Mouse (Mus musculus): Measurements from ENCODE around the gene Tmem184c.

Gene Tmem184c

GRCm38 (mm10) chr8:77610374-77610969 lies at the start of gene Tmem184c:
TSS of gene Tmem184c (minus strand) at chr8:77610698.
- in situ Hi-C loops (cut with MboI, MseI) = loop anchor here (5.0 kb wide), 2 partner anchors 897 to 1202 kb away; partner anchors contain the start of genes Rbmxl1 and Slc10a7

- in situ Hi-C loops (cut with MboI, MseI) = no loop called here
Observed at GRCm38 (mm10) chr8:77659534-77660080, 49.1 kb upstream of the Tmem184c start.

DNA sequence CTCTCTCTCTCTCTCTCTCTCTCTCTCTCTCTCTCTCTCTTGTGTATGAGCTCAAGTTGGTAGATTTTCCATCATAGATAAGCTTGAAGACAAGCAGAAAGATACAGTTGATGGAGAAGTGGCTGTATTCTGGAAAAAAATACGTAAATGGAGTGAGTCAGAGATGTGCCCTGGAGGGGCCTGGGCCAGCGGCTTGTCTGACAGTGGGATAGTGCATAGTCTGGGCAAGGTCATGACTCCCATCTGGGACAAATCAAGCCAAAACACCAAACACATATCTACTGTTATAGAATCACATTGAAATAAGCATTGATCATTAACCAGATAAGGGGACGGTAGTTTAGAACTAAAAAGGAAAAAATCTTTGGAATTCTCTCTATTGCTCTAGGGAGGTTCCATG lies 47.9 kb upstream of the Tmem184c start:
- in situ Hi-C loops (cut with MboI, MseI) = no loop called here

DNA sequence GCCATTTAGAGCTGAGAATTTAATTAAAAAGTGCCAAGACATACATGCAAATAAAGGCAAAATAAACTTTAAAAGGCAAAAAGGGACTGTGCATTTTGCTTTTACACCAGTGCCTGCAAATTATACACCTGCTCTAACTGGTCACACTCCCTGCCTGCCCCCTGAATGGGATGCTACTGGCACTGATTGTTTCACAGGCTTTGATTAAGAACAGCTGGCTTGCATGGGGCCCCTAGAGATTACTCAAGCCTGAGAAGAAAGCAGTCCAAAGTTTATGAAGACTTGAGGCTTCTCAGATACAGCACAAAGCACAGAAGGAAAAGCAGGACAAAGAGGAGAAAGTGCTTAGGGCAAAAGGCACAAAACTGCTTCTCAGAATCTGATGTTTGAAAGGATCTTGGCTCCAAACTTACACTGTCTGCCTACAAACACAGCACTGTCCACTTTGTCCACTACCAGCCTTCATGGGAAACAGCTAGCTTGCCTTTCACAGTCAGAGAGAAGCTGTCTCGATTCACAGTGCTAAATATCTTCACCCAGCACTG lies 40.2 kb upstream of the Tmem184c start:
- in situ Hi-C loops (cut with MboI, MseI) = no loop called here

GRCm38 (mm10) chr8:77640093-77640839 lies 29.8 kb upstream of the Tmem184c start:
- in situ Hi-C loops (cut with MboI, MseI) = no loop called here

GRCm38 (mm10) chr8:77637593-77637992 lies 27.1 kb upstream of the Tmem184c start:
- in situ Hi-C loops (cut with MboI, MseI) = no loop called here

DNA sequence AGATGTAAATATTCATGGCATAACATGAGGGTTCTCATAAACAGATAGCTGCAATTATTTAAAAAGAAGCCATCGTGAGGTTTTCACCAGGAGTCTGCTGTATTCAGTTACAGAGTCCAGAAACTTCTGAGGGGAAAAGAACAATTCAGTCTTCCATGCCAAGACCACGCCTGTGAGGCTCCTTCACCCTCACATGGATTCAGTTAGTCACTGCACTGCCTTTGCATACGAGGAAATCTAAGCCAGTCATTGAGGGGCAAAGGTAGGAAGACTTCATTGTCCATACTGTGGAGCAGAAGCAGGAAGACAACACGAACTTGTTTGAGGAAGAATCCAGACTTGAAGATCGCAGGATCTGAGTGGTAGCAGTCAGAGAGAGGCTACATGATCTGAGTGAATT lies 23.5 kb upstream of the Tmem184c start:
- in situ Hi-C loops (cut with MboI, MseI) = no loop called here

DNA sequence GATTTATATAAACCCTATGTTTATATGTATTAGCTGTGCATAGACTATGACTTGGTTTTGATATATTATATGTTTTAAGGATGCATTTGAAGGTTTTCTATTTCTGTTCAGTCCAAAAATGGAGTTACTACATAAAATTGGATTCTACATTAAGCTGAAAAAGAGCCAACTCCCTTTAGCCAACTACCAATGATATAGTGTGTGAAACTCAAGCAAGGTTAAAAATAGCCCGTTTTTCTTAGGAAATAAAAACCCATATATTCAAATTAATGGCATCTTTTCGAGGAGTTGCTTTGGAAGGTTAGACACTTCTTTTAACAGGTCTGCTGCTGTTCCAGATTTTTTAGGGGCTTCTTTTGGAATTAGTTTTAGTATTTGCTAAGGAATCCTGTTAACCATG lies 22.7 kb upstream of the Tmem184c start:
- in situ Hi-C loops (cut with MboI, MseI) = no loop called here

DNA sequence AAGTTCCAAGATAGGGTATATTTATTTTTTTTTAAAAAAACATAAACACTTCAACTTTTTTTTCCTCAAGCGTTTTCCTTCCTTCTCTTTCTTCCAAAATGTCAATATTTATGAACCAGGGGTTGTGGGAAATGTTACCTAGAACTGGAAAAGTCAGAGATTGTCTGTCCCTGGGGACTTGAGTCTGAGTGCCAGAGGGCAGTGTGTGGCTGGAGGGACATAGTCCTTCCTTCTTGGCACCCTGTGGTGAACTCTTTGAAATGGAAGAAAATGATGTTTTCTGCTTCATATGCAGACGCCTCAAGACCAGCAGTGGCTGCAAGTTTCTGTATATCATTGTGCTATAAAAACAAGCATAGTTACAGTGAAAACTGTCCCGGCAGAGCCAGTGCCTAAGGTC lies 20.2 kb upstream of the Tmem184c start:
- in situ Hi-C loops (cut with MboI, MseI) = no loop called here

DNA sequence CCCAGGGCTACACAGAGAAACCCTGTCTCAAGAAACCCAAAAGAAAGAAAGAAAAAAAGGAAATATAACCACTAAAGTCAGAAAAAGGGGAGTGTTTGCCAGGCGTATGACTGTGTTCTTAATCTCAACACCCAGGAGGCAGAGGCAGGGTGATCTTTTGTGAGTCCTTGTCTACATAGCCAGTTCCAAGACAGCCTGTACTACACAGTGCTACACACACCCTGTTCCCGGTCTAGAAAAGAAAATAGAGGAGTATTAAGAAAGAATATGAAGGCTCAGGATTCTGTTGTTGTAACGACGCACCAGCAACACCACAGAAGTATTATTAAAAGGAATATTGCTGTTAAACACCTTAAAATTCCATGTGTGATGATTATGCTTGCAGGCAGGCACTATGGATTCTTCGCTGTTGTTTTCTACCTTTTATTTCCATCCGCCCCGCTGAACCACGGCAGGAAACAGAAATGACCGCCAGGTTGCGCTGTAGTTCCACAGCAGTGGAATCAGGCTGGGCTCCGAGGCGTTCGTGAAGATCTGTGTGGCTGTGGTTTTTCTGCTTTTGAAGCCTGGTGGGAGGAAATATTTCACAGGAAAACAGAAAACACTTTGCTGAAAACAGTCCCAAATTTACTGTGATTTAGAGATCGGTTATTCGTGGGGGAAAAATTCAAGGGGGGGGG lies 19.5 kb upstream of the Tmem184c start:
- in situ Hi-C loops (cut with MboI, MseI) = loop anchor here (5.0 kb wide), 1 partner anchor 372 kb away; no protein-coding TSS in a partner anchor

DNA sequence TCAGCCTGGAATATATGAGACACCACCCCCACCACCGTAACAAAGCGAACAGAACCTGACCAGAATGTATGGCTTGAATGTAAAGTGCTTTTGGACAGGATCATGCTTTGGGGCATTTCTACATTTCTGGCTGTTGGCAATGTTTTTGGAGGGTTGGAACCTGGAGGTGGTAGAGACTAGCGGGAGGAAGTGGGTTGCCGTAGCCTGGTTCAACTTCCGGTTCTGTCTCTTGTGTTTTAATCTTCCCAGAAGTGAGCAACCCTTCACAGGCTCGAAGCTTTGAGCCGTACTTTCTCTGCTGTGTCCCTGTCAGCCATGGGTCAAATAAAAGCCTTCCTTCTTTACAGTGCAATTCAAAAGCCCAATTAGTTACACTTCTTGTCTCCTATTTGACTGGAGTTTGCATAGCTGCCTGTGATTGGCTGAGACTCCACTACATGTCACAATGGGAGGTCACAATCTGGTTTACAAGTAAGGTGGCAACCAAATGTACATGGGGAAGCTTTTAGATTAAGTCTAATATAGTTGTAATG lies 13.2 kb upstream of the Tmem184c start:
- in situ Hi-C loops (cut with MboI, MseI) = no loop called here

- in situ Hi-C loops (cut with MboI, MseI) = no loop called here
Observed at GRCm38 (mm10) chr8:77617916-77618315, 7.4 kb upstream of the Tmem184c start.

DNA sequence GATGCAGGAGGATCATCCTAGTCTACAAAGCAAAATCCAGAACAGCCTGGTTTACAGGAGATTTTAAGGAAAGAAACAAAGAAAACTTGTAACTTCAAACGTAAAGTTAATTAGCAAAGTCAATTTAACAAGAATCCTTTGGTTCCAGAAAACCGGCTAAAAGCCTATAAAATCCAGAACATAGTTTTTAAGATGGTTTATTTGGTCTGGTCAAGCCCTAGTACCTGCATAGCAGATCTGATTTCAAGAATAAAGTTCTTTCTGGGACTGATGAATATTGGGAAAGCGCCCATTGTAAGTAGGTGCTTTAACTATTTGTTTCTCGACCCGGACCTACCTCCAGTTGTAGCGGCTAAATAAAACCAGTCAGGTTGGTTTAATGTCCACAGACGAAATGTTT lies 877 bp downstream of the Tmem184c start:
- in situ Hi-C loops (cut with MboI, MseI) = loop anchor here (5.0 kb wide), 2 partner anchors 898 to 1203 kb away; partner anchors contain the start of genes Rbmxl1 and Slc10a7

DNA sequence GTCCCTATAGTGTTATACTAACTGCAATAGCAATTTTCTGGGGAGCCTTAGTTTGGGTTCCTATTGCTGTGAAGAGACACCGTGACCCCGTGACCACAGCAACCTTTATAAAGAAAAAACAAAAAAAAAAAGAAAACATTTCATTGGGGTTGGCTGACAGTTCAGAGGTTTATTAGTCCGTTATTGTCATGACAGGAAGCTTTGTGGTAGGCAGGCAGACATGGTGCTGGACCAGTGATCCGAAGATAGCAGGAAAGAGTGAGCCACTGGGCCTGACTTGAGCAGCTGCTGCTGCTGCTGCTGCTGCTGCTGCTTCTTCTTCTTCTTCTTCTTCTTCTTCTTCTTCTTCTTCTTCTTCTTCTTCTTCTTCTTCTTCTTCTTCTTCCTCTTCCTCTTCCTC lies 26.3 kb downstream of the Tmem184c start:
- in situ Hi-C loops (cut with MboI, MseI) = no loop called here

GRCm38 (mm10) chr8:77577674-77578073 lies 32.8 kb downstream of the Tmem184c start:
- in situ Hi-C loops (cut with MboI, MseI) = no loop called here

DNA sequence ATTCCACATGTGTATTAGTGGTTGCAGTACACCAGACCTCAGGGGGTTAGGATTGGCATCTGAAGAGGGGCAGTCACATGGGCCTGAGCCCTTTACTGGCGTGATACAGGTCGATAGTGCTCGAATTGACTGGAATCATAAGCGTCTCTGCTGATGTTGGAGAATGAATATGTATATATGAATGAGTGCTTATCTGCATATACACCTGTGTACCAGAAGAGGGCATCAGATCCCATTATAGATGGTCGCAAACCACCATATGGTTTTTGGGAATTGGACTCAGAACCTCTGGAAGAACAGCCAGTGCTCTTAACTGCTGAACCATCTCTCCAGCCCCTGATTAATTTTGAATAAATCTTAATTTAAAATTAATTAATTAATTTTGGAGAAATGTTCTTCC lies 36.3 kb downstream of the Tmem184c start:
- in situ Hi-C loops (cut with MboI, MseI) = no loop called here

DNA sequence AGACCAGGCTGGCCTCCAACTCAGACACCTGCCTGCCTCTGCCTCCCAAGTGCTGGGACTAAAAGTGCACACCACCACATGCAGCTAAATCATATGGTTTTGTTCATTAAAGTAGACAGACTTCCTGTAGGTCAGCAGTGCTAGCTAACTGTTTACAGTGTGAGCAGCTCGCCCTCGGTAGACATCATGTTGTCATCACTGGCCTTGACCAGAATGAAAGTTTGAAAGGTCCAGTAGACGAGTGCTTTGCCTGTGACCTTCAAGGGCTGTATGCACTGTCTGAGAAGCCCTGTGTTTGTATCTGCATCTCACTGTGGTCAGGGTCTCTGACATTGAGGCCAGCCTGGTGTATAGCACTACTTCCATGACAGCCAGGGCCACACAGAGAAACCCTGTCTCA lies 49.1 kb downstream of the Tmem184c start:
- in situ Hi-C loops (cut with MboI, MseI) = no loop called here

- in situ Hi-C loops (cut with MboI, MseI) = no loop called here
Observed at GRCm38 (mm10) chr8:77552491-77552890, 58.0 kb downstream of the Tmem184c start.

- in situ Hi-C loops (cut with MboI, MseI) = no loop called here
Observed at GRCm38 (mm10) chr8:77549881-77550580, 60.5 kb downstream of the Tmem184c start.

DNA sequence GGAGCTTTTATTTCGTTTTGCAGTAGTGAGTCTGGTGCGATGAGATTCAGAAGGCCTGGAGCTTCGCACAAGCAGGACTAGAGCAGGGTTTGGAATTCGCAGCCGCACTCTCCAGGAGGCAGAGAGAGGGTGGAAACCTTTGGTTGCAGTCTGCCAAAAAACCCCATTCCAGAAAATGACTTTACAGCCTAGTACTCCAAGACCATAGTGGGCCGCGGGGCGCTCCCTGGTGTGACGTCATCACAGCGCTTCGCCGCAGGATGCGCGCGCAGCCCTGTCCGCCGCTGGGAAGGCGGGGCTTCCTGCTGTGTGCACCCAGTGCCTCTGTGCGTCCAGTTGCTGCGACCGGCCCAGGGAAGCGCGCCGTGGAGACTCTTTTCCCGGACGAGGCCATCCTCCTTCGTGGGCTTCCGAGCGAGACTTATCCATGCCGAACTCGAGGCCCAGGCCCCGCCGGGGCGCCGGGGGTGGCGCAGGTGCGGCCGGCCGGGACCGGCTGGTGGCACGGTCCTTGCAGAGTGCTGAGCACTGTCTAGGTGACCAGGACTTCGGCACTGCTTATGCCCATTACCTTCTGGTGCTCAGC lies 61.3 kb downstream of the Tmem184c start, which contains the start of gene Prmt9:
Gene Prmt9, plus strand, starts transcription at position 277 of the 586 bp plus-strand sequence.
- in situ Hi-C loops (cut with MboI, MseI) = no loop called here

Measured in T-helper 1 cell (primary cell).